Mouse (Mus musculus) hindbrain, embryonic 12.5 days (tissue): ENCODE data around the gene Loxl1. TPM values are rescaled to one million over a fixed set of nuclear protein-coding genes. Genes with fewer than 3 reads are reported as not detected.

ENCODE experiments used
- ATAC-seq: fragments of 200-750 bp; cut with Nextera tagmentation; 2 replicates; pipeline ENCODE4 v1.8.0; 2017; ENCODE audit warnings: moderate TSS enrichment; ENCODE audit not compliant: low FRiP score
- H3K27ac ChIP-seq: fragments of 300-500 bp; sonication (generic); 2 replicates; pipeline ENCODE4 v1.5.1; 2016; ENCODE audit warnings: mild to moderate bottlenecking
- H3K27me3 ChIP-seq: fragments of 300-500 bp; sonication (generic); 2 replicates; pipeline ENCODE4 v1.6.1; 2016; ENCODE audit warnings: mild to moderate bottlenecking
- H3K36me3 ChIP-seq: fragments of 300-500 bp; sonication (generic); 2 replicates; pipeline ENCODE4 v1.6.1; 2016; ENCODE audit warnings: mild to moderate bottlenecking
- H3K4me1 ChIP-seq: fragments of 300-500 bp; sonication (generic); 2 replicates; pipeline ENCODE4 v1.6.1; 2016
- H3K4me2 ChIP-seq: fragments of 300-500 bp; sonication (generic); replicated peaks from 2 replicates; pipeline ENCODE4 v1.6.1; 2016; ENCODE audit warnings: mild to moderate bottlenecking
- H3K4me3 ChIP-seq: fragments of 300-500 bp; sonication (generic); 2 replicates; pipeline ENCODE4 v1.5.1; 2016; ENCODE audit warnings: mild to moderate bottlenecking
- H3K9ac ChIP-seq: fragments of 300-500 bp; sonication (generic); 2 replicates; pipeline ENCODE4 v1.6.1; 2016; ENCODE audit warnings: mild to moderate bottlenecking, moderate library complexity
- H3K9me3 ChIP-seq: fragments of 300-500 bp; sonication (generic); replicated peaks from 2 replicates; pipeline ENCODE4 v1.6.1; 2016; ENCODE audit warnings: mild to moderate bottlenecking
- WGBS: fragments of 180-500 bp; shearing (Covaris S2); methylation state at CpG from one replicate; pipeline ENCODE4 v1.1.7; 2016; 5-methylcytosine and 5-hydroxymethylcytosine counted together
- polyA plus RNA-seq: library from polyadenylated mRNA; unstranded; fragments of >200 nt; fragmentation: Nextera tagmentation; extraction: Ambion mirVana; gene quantifications from 2 replicates; pipeline ENCODE4 v1.2.1, GENCODE M21; 2016

The Loxl1 gene
- polyA plus RNA-seq, 1 experiment from 2014 or later: 19.2 TPM

DNA sequence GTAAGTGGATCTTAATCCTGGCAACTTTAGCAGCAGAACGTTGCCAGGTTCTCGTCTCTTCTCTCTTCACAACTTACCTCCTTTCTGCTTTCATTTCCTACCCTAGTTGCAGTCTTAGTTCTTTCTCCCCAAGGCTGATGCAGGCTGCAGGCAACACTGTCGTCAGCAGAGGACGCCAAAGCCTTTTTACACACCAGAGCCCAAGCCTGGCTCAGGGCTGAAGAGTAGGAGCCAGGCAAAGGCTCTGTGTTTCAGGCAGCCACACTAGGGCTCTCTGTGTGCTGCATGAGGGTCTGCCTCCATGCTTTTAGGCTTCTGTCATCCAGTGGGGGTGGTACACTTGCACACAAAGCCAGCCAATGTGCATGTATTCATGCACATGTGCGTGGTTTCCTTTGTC lies 17.3 kb upstream of the Loxl1 start:
- Histone ChIP-seq H3K9me3 (no peaks in the 10 kb centered on the region), H3K36me3 (no peaks in the 10 kb centered on the region), H3K27me3 (no peaks in the 10 kb centered on the region), H3K4me2 (no peak overlapping the region), H3K27ac (no peak overlapping the region), H3K4me1 (peaks cover 12% of the 10 kb centered on the region), H3K9ac (no peak overlapping the region), H3K4me3 (no peak overlapping the region)
- WGBS: 23% methylated on average over 5 of the region's 5 CpGs
- ATAC-seq: no peak; the same call in 1 of the 2 replicates

DNA sequence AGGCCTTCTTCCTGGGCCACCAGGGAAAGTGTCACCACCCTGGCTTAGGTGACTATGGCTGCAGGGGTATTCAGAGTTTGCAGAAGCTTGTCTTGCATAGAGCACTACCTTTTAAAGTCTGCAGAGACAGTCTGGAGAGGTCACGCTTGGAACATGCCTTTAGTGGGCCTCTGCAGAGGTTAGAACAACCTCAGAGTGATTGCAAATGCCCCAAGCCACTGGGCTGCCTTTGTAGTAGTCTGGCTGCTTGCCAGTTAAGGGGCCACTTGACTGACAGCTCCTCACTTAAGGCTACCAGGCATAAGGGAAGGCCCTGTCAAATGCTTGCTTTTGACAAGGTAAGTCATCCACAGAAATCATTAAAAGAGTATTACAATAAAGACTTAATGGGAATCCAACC lies 14.4 kb upstream of the Loxl1 start:
- no peaks in the 10 kb centered on the region for H3K27me3 ChIP-seq
- no peaks in the 10 kb centered on the region for H3K9me3 ChIP-seq
- no peak for ATAC-seq
- H3K4me2 ChIP-seq: no peak overlapping the region
- H3K4me3 ChIP-seq: no peak overlapping the region
- H3K27ac ChIP-seq: no peak overlapping the region
- no peaks in the 10 kb centered on the region for H3K36me3 ChIP-seq
- WGBS: 46% methylated on average over 1 of the region's 1 CpGs
- no peak overlapping the region for H3K9ac ChIP-seq
- peaks cover 12% of the 10 kb centered on the region for H3K4me1 ChIP-seq

DNA sequence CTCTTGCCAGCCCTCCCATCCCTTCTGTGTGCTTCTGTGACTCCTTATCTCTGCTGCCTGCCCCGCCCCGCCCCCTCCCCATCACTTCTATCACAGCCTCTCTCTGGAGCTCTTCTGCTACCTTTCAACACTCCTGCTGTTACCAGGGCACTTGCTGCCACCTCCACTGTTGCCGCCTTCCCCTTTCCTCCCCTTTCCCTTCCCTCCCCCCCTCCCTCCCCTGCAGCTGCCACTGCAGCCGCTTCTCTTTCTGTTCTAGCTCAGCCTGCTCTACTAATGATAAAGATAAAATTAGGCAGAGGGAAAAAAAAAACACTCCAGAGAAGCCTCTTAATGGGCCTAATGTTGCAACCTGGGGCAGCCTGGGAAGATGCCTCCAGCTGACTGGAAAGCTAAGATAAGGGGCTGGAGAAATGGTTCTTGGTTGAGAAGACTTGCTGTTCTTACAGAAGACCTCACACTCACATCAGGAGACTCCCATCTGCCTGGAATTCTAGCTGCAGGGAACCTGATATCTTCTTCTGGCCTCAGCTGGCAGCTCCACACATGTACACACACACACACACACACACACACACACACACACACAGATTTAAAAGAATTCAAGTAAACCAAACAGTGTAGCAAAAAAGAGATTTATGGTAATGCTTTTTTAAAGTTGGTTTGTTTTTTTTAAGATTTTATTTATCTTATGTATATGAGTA lies 13.6 kb upstream of the Loxl1 start:
- H3K4me2 ChIP-seq: no peak overlapping the region
- no peaks in the 10 kb centered on the region for H3K9me3 ChIP-seq
- ATAC-seq: no peak
- H3K9ac ChIP-seq: no peak overlapping the region
- peak overlapping the region; percentile 41; the same call in 1 of the 2 replicates for H3K27ac ChIP-seq
- no peak overlapping the region for H3K4me3 ChIP-seq
- H3K36me3 ChIP-seq: no peaks in the 10 kb centered on the region
- 12% methylated on average over 3 of the region's 4 CpGs for WGBS
- peaks cover 12% of the 10 kb centered on the region for H3K4me1 ChIP-seq
- H3K27me3 ChIP-seq: no peaks in the 10 kb centered on the region

DNA sequence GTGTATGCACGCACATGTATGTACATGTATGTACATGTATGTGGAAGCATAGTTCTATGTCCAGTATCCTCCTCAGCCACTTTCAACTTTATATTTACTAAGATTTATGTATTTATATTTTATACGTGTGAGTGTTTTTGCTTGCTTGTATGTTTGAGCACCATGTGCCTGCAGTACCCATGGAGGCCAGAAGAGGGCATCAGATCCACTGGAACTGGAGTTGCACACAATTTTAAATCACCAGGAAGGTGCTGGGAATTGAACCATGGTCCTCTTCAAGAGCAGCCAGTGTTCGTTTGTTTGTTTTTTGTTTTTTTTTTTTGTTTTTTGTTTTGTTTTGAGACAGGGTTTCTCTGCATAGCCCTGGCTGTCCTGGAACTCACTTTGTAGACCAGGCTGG lies 8.7 kb upstream of the Loxl1 start:
- ATAC-seq: no peak
- Histone ChIP-seq H3K4me1 (peaks cover 10% of the 10 kb centered on the region), H3K9me3 (no peaks in the 10 kb centered on the region; the same call in 1 of the 2 replicates)

DNA sequence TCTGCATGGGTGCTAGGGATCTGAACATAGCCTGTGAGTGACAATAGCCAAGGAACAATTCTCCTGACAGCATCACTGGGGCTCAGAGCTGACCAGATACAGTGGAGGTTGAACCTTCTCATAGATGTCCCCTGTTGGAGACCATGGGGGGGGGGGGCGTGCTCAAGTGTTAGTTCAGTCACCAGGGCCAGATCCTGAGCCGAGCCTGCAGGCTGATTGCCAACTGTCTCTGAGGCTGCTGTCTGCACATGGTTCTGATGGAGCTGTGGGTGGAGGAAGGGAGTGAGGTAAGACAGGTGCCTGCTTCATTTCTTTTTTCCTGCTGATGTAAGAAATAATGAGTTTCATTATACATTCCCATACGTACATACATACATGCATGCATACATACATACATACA lies 5.3 kb upstream of the Loxl1 start:
- no peak overlapping the region for H3K27ac ChIP-seq
- H3K4me3 ChIP-seq: no peak overlapping the region
- H3K4me1 ChIP-seq: peaks cover 32% of the 10 kb centered on the region
- H3K4me2 ChIP-seq: no peak overlapping the region
- H3K36me3 ChIP-seq: no peaks in the 10 kb centered on the region
- H3K9ac ChIP-seq: no peak overlapping the region
- WGBS: 78% methylated on average over 3 of the region's 3 CpGs
- H3K27me3 ChIP-seq: peaks cover 4% of the 10 kb centered on the region; the same call in 1 of the 2 replicates
- no peaks in the 10 kb centered on the region; the same call in 1 of the 2 replicates for H3K9me3 ChIP-seq
- ATAC-seq: no peak

More for the DNA sequence above, 8.7 kb upstream of the Loxl1 start:
- Histone ChIP-seq H3K9ac (no peak overlapping the region), H3K27ac (no peak overlapping the region), H3K4me3 (no peak overlapping the region), H3K27me3 (no peaks in the 10 kb centered on the region), H3K36me3 (no peaks in the 10 kb centered on the region), H3K4me2 (no peak overlapping the region)
- WGBS: 94% methylated on average over 3 of the region's 3 CpGs

DNA sequence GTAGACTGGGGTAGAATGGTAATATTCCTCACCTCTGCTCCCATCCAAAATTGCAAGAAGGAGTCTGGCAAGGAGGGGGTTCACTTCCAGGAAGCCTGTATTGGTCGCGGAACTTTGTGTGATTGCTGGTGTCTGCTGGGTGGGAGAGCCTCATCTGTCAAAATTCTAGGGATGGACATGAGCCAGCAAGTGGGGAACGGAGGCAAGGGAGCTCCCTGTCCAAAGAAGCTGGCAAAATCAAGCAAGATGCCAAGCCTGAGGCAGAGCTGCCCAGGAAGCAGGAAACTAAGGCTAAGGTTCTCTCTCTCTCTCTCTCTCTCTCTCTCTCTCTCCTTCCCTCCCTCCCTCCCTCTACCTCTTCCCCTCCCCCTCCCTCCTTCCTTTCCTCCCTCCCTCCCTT lies 4.4 kb upstream of the Loxl1 start:
- Histone ChIP-seq H3K4me2 (no peak overlapping the region), H3K9me3 (no peaks in the 10 kb centered on the region; the same call in 1 of the 2 replicates), H3K27ac (no peak overlapping the region), H3K27me3 (peaks cover 13% of the 10 kb centered on the region), H3K9ac (no peak overlapping the region), H3K4me1 (peaks cover 42% of the 10 kb centered on the region), H3K4me3 (no peak overlapping the region), H3K36me3 (no peaks in the 10 kb centered on the region)
- no peak for ATAC-seq
- WGBS: 74% methylated on average over 3 of the region's 3 CpGs

DNA sequence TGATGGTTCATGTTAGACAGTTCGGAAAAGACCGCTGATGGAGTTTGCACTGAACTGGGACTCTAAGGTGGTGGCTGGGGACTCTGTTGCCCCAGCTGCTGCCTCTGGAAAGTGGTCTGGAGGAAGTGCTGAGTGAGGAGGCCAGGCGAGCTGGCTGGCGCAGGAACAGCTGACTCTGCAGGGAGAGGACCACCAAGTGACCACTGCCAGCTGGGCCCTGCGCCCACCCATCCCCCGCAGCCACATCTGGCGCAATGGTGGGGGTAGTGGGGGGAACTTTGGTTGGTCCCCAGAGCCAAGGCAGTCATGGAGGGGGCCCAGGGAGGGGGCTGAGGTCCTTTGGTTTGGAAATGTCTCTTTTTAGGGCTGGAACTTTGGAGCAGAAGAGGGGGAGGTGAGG lies 3.8 kb upstream of the Loxl1 start:
- Histone ChIP-seq H3K9ac (no peak overlapping the region), H3K4me2 (no peak overlapping the region), H3K27ac (no peak overlapping the region), H3K36me3 (no peaks in the 10 kb centered on the region), H3K27me3 (peaks cover 19% of the 10 kb centered on the region), H3K4me3 (no peak overlapping the region), H3K9me3 (no peaks in the 10 kb centered on the region; the same call in 1 of the 2 replicates), H3K4me1 (peaks cover 47% of the 10 kb centered on the region)
- WGBS: 59% methylated on average over 7 of the region's 7 CpGs
- no peak for ATAC-seq

DNA sequence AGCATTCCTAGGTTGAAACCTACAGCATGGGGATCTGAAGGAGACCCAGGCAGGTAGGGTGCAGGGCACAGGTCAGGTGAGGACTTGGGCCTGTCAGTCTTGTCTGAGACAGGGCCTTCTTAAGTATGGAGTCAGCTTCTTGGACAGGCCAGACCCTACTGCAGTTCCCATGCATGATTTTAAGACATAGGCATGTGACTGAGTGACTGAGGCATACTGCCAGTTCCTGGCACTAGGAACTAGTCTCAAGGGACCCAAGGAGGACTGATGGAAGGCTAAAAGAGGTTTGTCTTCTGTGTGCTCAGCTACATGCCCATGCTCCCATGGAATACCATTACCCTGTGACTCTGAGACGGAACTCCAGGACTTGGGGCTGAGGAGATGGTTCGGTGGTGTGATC lies 2.9 kb upstream of the Loxl1 start:
- Histone ChIP-seq H3K9me3 (no peaks in the 10 kb centered on the region; the same call in 1 of the 2 replicates), H3K36me3 (no peaks in the 10 kb centered on the region), H3K4me1 (peaks cover 50% of the 10 kb centered on the region), H3K9ac (no peak overlapping the region), H3K4me2 (no peak overlapping the region), H3K27me3 (peaks cover 26% of the 10 kb centered on the region), H3K27ac (no peak overlapping the region), H3K4me3 (no peak overlapping the region)
- WGBS: 98% methylated on average over 2 of the region's 2 CpGs
- no peak for ATAC-seq

DNA sequence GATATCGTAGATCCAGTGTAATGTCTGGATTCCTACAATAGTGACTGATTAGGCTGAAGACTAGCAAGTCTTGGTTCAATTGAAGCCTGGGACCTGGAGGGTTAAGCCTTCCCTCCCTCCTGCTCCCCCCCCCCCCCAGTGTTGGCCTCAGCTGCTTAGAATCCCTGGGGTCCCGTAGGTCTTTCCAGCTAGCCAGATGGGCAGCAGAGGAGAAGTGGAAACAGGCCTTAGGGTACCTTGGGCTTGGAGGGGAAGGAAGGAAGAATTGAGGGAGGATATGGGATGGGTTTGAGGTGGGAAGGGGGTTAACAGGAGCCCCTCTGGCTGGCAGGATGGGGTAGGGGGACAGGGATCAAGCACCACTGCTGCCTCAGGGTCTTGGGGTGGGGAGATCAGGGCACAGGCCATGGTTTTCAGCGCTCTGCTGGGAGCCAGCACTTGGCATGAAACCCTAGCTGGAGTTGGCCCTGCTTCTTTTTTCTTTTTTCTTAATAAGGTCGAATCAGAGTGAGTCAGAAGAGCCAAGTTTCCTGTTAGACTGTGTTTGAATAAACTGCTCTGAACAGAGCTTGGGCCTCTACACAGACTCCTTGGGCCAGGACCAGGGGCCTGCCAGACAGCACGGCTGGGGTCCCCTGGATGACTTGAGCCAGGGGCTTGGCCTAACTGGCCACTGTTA lies 1.8 kb upstream of the Loxl1 start:
- H3K27ac ChIP-seq: peak overlapping the region; percentile 72
- peaks cover 32% of the 10 kb centered on the region for H3K27me3 ChIP-seq
- H3K4me2 ChIP-seq: no peak overlapping the region
- no peaks in the 10 kb centered on the region; the same call in 1 of the 2 replicates for H3K9me3 ChIP-seq
- no peak overlapping the region for H3K9ac ChIP-seq
- 35% methylated on average over 5 of the region's 5 CpGs for WGBS
- no peaks in the 10 kb centered on the region for H3K36me3 ChIP-seq
- no peak overlapping the region for H3K4me3 ChIP-seq
- peaks cover 50% of the 10 kb centered on the region for H3K4me1 ChIP-seq
- 0 out of 2 replicates have a peak, but pooled peaks have one; percentile 23 for ATAC-seq

DNA sequence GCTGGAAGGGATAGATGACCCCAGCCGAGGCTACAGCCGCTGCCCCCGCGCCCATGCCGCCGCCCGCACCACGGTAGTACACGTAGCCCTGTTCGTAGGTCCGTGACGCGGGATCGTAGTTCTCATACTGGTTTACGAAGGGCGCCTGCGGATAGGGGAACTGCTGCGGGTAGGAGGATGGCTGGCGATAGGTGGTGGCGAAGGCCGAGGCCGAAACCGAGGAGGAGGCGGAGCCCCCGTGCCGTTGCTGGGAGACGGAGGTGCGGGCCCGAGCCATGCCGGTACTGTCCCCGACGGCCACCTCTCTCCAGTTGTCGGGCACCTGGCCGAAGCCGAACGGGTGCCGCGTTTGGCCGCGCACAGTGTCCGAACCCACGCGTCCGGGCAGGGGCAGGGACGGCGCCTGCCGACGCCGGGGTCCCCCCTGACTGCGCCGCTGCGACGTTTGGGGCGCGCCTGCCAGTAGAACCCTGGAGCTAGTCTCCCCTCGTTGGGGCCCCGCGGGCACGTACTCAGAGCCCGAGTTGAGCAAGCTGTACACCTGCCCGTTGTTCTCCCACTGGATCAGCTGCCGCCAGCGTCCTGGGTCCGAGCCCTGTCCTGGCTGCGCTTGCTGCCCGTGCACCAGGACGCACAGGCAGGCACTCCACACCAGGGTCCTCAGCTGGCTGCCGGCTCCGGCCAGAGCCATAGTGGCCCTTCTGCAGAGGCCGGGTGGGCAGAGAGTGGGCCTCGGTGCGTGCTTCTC lies 616 bp downstream of the Loxl1 start:
- peak overlapping the region; percentile 72 for H3K4me2 ChIP-seq
- H3K36me3 ChIP-seq: no peaks in the 10 kb centered on the region
- peak overlapping the region; percentile 54 for H3K9ac ChIP-seq
- H3K27me3 ChIP-seq: peaks cover 32% of the 10 kb centered on the region
- H3K9me3 ChIP-seq: no peaks in the 10 kb centered on the region
- WGBS: under 1% methylated on average over 72 of the region's 72 CpGs
- H3K4me3 ChIP-seq: peak overlapping the region; percentile 43
- H3K4me1 ChIP-seq: peaks cover 62% of the 10 kb centered on the region
- peak; percentile 56 for ATAC-seq
- peak overlapping the region; percentile 60 for H3K27ac ChIP-seq

DNA sequence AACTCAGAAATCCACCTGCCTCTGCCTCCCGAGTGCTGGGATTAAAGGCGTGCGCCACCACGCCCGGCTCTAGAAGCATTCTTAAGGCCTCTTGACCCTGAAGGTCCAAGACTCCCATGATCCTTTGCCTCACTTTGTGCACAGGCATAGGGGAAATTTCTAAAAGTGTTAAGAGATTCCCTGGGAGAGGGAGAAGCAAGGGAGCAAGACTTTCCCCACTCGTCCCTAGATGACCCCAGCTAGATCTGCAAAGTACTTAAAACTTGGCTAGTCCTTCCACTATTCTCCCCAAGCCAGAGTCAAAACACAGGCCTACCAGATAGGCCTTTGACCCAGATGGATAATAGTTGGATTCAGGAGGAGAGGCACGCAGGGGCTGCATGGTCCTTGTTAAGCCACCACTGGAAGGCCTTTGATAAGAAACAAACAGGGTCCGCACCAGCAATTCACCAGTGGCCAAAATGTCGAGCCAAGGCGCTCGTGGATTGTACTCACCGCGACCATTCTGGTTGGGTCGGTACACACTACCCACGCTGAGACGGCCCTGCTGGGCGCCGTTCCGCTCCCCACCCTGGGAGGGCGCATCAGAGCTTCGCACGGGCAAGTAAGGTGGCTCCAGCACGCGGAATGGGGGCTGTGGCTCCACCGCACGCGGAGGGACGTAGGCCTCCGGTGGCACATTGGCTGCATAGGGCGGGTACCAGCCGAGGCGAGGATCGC lies 1.6 kb downstream of the Loxl1 start:
- no peak for ATAC-seq
- peaks cover 32% of the 10 kb centered on the region for H3K27me3 ChIP-seq
- 50% methylated on average over 33 of the region's 33 CpGs for WGBS
- H3K27ac ChIP-seq: no peak overlapping the region
- H3K4me1 ChIP-seq: peaks cover 57% of the 10 kb centered on the region
- H3K4me2 ChIP-seq: peak overlapping the region; percentile 72
- H3K4me3 ChIP-seq: peak overlapping the region; percentile 43
- no peak overlapping the region for H3K9ac ChIP-seq
- no peaks in the 10 kb centered on the region for H3K9me3 ChIP-seq
- H3K36me3 ChIP-seq: no peaks in the 10 kb centered on the region
